Mouse (Mus musculus): ENCODE measurements around the gene Acss3. TPM values are rescaled to one million over a fixed set of nuclear protein-coding genes. Genes with fewer than 3 reads are reported as not detected.

The Acss3 gene
- polyA plus RNA-seq, 1 experiment = 0.66 TPM

GRCm38 (mm10) chr10:106932571-106933073 is 190.8 kb downstream of the Acss3 start:
- H3K36me3 ChIP-seq (ENCODE audit: control insufficient read depth, insufficient read depth, low read length, poor library complexity, severe bottlenecking) = no peaks in the 10 kb centered on the region
- H3K9ac ChIP-seq (ENCODE audit: low read depth, poor library complexity, severe bottlenecking) = no peak overlapping the region
- no peaks in the 10 kb centered on the region for H3K27me3 ChIP-seq (ENCODE audit: control insufficient read depth, insufficient read depth, low read length, poor library complexity, severe bottlenecking)
- no peaks in the 10 kb centered on the region for H3K4me1 ChIP-seq (ENCODE audit: control insufficient read depth, insufficient read depth, low read length)
- no peaks in the 10 kb centered on the region for H3K9me3 ChIP-seq (replicated peaks; ENCODE audit: control insufficient read depth, insufficient read depth, low read length, poor library complexity, severe bottlenecking)
- H3K27ac ChIP-seq (ENCODE audit: insufficient read depth, low read length) = no peak overlapping the region
- no peak for TF ChIP-seq EP300 (IDR thresholded peaks at IDR 0.05; ENCODE audit: insufficient read depth, low read depth, low read length)
- no peak for TF ChIP-seq CTCF (IDR thresholded peaks at IDR 0.05; ENCODE audit: low read depth, low read length)
- no peak for TF ChIP-seq POLR2A (IDR thresholded peaks at IDR 0.05; ENCODE audit: insufficient read depth, low read length)
- no peak overlapping the region for H3K4me3 ChIP-seq (ENCODE audit: low read depth, low read length)

DNA sequence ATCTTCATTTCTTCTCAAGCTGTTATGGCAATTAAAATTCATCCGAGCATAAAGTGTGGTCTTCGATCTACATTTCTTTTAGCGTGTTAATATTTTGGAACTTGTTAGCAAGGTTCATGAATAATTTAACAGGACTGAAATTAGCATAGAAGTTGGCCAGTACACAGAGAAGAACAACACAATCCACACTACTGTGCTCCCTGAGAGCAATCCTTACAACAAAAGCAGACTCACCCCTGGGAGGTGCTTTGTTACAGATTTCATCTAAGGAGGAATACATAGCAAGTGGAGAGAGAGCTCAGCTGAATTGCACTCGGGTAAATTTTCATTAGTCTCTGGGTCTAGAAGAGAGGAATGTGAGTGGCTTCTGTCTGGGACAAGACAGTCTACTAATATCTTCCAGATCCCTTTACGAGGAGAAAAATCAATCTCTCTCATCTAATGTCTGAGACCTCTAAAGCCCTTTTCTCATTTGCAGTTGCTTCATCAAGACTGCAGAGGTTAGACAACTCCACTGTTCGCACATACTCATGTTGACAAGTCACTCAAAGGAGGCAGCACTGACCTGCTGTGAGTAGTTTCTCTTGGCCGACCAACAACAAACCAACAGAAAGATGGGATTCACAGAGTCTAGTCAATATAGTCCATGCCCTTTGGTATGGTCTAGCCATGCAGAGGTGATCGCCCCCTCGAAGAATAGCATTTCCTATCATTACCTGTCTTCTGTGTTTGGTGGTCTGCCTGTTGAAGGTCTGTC is 194.7 kb downstream of the Acss3 start:
- no peak for TF ChIP-seq CTCF (IDR thresholded peaks at IDR 0.05; ENCODE audit: low read depth, low read length)
- no peak for TF ChIP-seq POLR2A (IDR thresholded peaks at IDR 0.05; ENCODE audit: insufficient read depth, low read length)
- no peak for TF ChIP-seq EP300 (IDR thresholded peaks at IDR 0.05; ENCODE audit: insufficient read depth, low read depth, low read length)
- H3K36me3 ChIP-seq (ENCODE audit: control insufficient read depth, insufficient read depth, low read length, poor library complexity, severe bottlenecking) = no peaks in the 10 kb centered on the region
- no peak overlapping the region for H3K27ac ChIP-seq (ENCODE audit: insufficient read depth, low read length)
- no peaks in the 10 kb centered on the region for H3K9me3 ChIP-seq (replicated peaks; ENCODE audit: control insufficient read depth, insufficient read depth, low read length, poor library complexity, severe bottlenecking)
- no peak overlapping the region for H3K9ac ChIP-seq (ENCODE audit: low read depth, poor library complexity, severe bottlenecking)
- H3K4me1 ChIP-seq (ENCODE audit: control insufficient read depth, insufficient read depth, low read length) = no peaks in the 10 kb centered on the region
- no peaks in the 10 kb centered on the region for H3K27me3 ChIP-seq (ENCODE audit: control insufficient read depth, insufficient read depth, low read length, poor library complexity, severe bottlenecking)
- H3K4me3 ChIP-seq (ENCODE audit: low read depth, low read length) = no peak overlapping the region

DNA sequence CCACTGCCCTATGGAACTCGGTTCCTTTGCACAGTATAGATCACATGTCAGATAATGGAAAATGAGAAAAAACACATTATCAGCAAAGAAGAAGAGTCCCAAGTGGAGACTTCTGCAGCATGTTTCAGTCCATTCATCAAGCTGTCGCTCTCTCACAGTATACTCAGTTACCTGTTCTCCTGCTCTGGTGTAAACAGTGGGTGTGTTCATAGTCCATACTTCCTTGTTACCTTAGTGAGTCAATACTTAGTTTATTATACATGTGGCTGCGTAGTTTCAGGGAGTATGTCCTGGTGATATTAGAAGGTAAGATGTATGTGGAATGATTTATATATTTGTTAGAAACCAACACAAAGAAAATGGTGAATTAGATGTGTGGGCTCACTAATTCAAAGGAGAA is 198.7 kb downstream of the Acss3 start:
- Histone ChIP-seq H3K9me3 (replicated peaks; ENCODE audit: control insufficient read depth, insufficient read depth, low read length, poor library complexity, severe bottlenecking) (no peaks in the 10 kb centered on the region), H3K27ac (ENCODE audit: insufficient read depth, low read length) (no peak overlapping the region), H3K4me3 (ENCODE audit: low read depth, low read length) (no peak overlapping the region), H3K9ac (ENCODE audit: low read depth, poor library complexity, severe bottlenecking) (no peak overlapping the region), H3K27me3 (ENCODE audit: control insufficient read depth, insufficient read depth, low read length, poor library complexity, severe bottlenecking) (no peaks in the 10 kb centered on the region), H3K4me1 (ENCODE audit: control insufficient read depth, insufficient read depth, low read length) (no peaks in the 10 kb centered on the region), H3K36me3 (ENCODE audit: control insufficient read depth, insufficient read depth, low read length, poor library complexity, severe bottlenecking) (no peaks in the 10 kb centered on the region)
- TF ChIP-seq POLR2A (IDR thresholded peaks at IDR 0.05; ENCODE audit: insufficient read depth, low read length) (no peak), CTCF (IDR thresholded peaks at IDR 0.05; ENCODE audit: low read depth, low read length) (no peak), EP300 (IDR thresholded peaks at IDR 0.05; ENCODE audit: insufficient read depth, low read depth, low read length) (no peak)

GRCm38 (mm10) chr10:106924334-106924733 is 199.1 kb downstream of the Acss3 start:
- no peaks in the 10 kb centered on the region for H3K36me3 ChIP-seq (ENCODE audit: control insufficient read depth, insufficient read depth, low read length, poor library complexity, severe bottlenecking)
- H3K27me3 ChIP-seq (ENCODE audit: control insufficient read depth, insufficient read depth, low read length, poor library complexity, severe bottlenecking) = no peaks in the 10 kb centered on the region
- H3K4me3 ChIP-seq (ENCODE audit: low read depth, low read length) = no peak overlapping the region
- TF ChIP-seq POLR2A (IDR thresholded peaks at IDR 0.05; ENCODE audit: insufficient read depth, low read length) (no peak), EP300 (IDR thresholded peaks at IDR 0.05; ENCODE audit: insufficient read depth, low read depth, low read length) (no peak), CTCF (IDR thresholded peaks at IDR 0.05; ENCODE audit: low read depth, low read length) (no peak)
- no peaks in the 10 kb centered on the region for H3K9me3 ChIP-seq (replicated peaks; ENCODE audit: control insufficient read depth, insufficient read depth, low read length, poor library complexity, severe bottlenecking)
- H3K4me1 ChIP-seq (ENCODE audit: control insufficient read depth, insufficient read depth, low read length) = no peaks in the 10 kb centered on the region
- no peak overlapping the region for H3K9ac ChIP-seq (ENCODE audit: low read depth, poor library complexity, severe bottlenecking)
- H3K27ac ChIP-seq (ENCODE audit: insufficient read depth, low read length) = no peak overlapping the region

GRCm38 (mm10) chr10:106914822-106915221 is 208.6 kb downstream of the Acss3 start:
- TF ChIP-seq EP300 (IDR thresholded peaks at IDR 0.05; ENCODE audit: insufficient read depth, low read depth, low read length) (no peak), POLR2A (IDR thresholded peaks at IDR 0.05; ENCODE audit: insufficient read depth, low read length) (no peak), CTCF (IDR thresholded peaks at IDR 0.05; ENCODE audit: low read depth, low read length) (no peak)
- Histone ChIP-seq H3K27me3 (ENCODE audit: control insufficient read depth, insufficient read depth, low read length, poor library complexity, severe bottlenecking) (no peaks in the 10 kb centered on the region), H3K4me3 (ENCODE audit: low read depth, low read length) (no peak overlapping the region), H3K9me3 (replicated peaks; ENCODE audit: control insufficient read depth, insufficient read depth, low read length, poor library complexity, severe bottlenecking) (peaks cover 8% of the 10 kb centered on the region; the same call in 1 of the 2 replicates), H3K9ac (ENCODE audit: low read depth, poor library complexity, severe bottlenecking) (no peak overlapping the region), H3K27ac (ENCODE audit: insufficient read depth, low read length) (no peak overlapping the region), H3K36me3 (ENCODE audit: control insufficient read depth, insufficient read depth, low read length, poor library complexity, severe bottlenecking) (no peaks in the 10 kb centered on the region), H3K4me1 (ENCODE audit: control insufficient read depth, insufficient read depth, low read length) (peaks cover 1% of the 10 kb centered on the region)

DNA sequence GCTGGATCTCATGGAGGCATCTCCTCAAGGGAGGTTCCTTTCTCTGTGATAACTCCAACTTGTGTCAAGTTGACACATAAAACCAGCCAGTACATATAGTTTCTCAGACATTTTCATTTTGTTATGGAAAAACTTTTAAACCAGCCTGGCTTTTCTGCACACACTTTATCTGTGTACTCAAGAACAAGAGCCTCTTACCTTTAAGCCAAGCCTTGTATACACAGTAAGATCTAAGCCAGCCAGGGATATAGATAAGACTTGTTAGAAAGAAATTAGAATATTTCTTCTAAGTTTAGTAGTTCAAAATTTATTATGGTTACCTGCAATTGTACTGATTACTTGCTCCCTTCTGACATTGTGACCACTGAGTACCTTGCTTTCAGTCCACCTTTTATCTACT is 209.2 kb downstream of the Acss3 start:
- Histone ChIP-seq H3K4me3 (ENCODE audit: low read depth, low read length) (no peak overlapping the region), H3K36me3 (ENCODE audit: control insufficient read depth, insufficient read depth, low read length, poor library complexity, severe bottlenecking) (no peaks in the 10 kb centered on the region), H3K27ac (ENCODE audit: insufficient read depth, low read length) (no peak overlapping the region), H3K27me3 (ENCODE audit: control insufficient read depth, insufficient read depth, low read length, poor library complexity, severe bottlenecking) (no peaks in the 10 kb centered on the region), H3K9me3 (replicated peaks; ENCODE audit: control insufficient read depth, insufficient read depth, low read length, poor library complexity, severe bottlenecking) (peaks cover 8% of the 10 kb centered on the region; the same call in 1 of the 2 replicates), H3K9ac (ENCODE audit: low read depth, poor library complexity, severe bottlenecking) (no peak overlapping the region), H3K4me1 (ENCODE audit: control insufficient read depth, insufficient read depth, low read length) (peaks cover 1% of the 10 kb centered on the region)
- no peak for TF ChIP-seq CTCF (IDR thresholded peaks at IDR 0.05; ENCODE audit: low read depth, low read length)
- no peak for TF ChIP-seq POLR2A (IDR thresholded peaks at IDR 0.05; ENCODE audit: insufficient read depth, low read length)
- no peak for TF ChIP-seq EP300 (IDR thresholded peaks at IDR 0.05; ENCODE audit: insufficient read depth, low read depth, low read length)

Data from ES-Bruce4 (cell line).